Mouse (Mus musculus) hematopoietic multipotent progenitor cell, adult 10-12 weeks (in vitro differentiated cells): Measurements from ENCODE around the gene Barx2. TPM values are rescaled to one million over a fixed set of nuclear protein-coding genes. Genes with fewer than 3 reads are reported as not detected.

Source experiments
- polyA plus RNA-seq: library from polyadenylated mRNA; stranded (reverse); fragments of >175 nt; gene quantifications from 2 replicates; pipeline ENCODE4 v1.2.3, GENCODE M21; 2012; ENCODE audit warnings: low replicate concordance

Gene Barx2
- polyA plus RNA-seq, result not detected in 2 replicates

DNA sequence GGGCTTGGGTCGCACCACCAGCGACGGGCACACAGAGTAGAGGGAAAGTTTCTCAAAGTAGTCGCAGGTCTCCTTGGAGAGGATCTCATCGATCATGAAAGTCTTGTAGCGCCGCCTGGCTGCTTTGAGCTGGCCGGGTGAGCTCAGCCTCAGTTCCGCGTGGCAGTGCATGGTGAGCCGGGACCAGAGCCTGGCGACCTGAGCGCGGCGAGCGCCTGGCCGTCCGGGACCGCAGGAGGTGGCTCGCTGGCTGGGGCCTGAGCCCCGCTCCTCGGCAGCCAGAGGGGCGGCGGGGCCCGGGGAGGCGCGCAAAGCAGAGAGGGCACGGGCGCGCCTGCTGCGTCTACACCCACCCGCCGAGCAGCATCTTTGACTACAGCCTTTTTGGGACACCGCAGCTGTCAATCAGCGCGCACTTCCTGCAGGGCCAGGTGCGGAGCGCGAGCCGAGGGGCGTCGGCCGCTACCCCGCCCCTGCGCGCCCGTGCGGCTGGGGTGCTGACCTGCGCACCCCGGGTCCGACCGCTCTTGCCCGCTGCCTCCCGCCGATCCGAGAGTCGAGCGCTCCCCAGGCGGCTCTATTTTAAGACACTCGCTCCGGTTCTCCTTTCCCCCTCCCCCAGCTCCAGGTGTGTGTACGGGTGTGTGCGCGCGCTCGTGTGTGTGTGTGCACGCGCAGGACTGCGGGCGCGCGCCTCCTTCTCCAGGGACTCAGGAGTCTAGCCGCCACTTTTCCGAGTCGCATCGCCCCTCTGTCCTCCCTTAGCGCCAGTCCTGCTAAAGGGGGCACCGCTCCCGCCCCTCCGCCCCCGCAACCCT, at the start of gene Barx2:
Barx2 (minus strand) TSS at position 542 of the 818 bp plus-strand sequence.

Other genes starting within 250 kb of the Barx2 start
- gene Arhgap32, start 202.7 kb upstream of the Barx2 start, polyA plus RNA-seq, result 0.87 and 1.2 TPM in 2 replicates